Mouse (Mus musculus) embryonic fibroblast, embryonic 13.5 days (primary cell): ENCODE results near the gene Fbxo39.

ENCODE experiments used
- CTCF ChIP-seq: IDR thresholded peaks from 2 replicates; pipeline ENCODE4 v1.5.1; 2011; ENCODE audit warnings: mild to moderate bottlenecking, control low read depth, low read length, moderate library complexity, borderline replicate concordance; ENCODE audit not compliant: insufficient read depth
- POLR2A ChIP-seq: IDR thresholded peaks from 2 replicates; pipeline ENCODE4 v1.6.1; 2011; ENCODE audit warnings: low read depth, mild to moderate bottlenecking, control low read depth, low read length, moderate library complexity

DNA sequence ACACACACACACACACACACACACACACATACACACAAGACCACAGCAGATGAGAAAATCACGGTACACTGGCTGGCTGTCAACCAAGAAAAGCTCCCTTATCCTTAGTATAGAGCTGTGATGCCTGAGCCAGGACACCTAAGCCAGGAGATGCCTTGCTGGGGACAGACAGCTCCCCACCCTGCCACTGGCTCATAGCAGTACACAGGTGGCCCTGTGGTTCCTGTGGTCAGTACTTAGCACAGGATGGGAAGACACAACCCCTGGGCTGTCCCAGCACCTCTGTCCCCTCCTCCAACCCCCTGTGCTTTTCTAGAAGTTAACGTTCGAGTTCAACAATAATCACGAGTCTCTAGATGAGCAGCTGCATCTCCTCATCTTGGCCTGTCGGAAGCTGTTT, 3.8 kb downstream of the Fbxo39 start:
- TF ChIP-seq CTCF (no peak), POLR2A (no peak)
